Mouse (Mus musculus): ENCODE data around the gene Selenow.

Selenow gene

DNA sequence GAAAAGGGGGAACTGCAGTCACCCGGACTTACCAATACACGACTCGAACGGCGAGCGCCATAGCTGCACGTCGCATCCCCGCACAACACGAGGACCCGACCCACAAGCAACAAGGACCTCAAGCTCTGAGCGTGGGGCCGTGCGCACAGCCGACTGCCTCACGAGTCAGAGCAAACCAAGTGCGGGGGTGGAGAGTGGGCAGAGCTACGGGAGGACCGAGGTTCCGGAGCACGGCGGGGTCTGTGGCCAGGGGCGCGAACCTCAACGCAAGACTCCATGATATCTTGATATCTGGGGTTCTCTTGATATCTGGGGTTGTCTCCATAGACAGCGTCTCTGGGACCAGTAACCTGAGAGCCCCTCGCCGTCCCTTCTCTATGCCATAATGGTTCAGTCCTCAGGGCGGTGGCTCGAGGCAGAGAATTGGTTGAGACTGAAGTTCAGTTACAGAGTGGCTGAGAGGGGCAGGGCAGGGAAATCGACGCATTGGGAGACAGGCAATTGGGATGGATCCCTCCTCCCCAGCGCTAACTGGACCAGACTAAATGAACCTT, at the start of gene Selenow:
TSS of gene Selenow (minus strand) at position 183 of the 554 bp plus-strand sequence.
- DNase-seq (ENCODE audit: low spot score) = peak; percentile 94

DNA sequence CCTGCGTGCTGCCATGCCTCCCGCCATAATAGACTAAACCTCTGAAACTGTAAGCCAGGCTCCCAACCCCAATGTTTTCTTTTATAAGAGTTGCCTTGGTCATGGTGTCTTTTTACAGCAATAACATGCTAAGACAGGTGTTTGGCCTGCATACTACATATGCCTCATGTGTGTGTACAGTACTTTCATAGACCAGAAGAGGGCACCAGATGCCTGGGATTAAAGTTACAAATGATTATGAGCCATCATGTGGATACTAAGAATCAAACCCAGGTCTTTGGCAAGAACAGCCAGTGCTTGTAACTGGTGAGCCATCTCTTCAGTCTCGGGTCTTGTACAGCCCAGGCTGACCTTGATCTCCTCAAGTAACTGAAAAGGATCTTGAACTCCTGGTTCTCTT, 47.5 kb upstream of the Selenow start:
- DNase-seq (ENCODE audit: low spot score) = no peak

DNA sequence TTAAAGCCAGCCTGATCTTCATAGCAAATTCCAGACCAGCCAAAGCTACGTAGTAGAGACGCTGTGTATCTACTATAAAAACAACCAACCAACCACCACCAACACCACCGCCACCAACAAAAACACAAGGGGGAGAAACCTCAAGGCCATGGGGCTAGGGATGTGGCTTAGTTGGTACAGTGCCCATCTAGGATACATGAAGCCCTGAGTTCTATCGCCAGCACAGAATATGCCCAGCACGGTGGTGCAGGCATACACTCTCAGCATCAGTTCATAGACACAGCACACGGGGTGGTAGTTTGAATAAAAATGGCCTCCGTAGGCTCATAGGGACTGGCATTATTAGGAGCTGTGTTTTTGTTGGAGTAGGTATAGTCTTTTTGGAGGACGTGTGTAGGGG, 46.1 kb upstream of the Selenow start:
- no peak for DNase-seq (ENCODE audit: low spot score)

GRCm38 (mm10) chr7:15967312-15967711, 45.1 kb upstream of the Selenow start, which contains the start of gene Ehd2:
Gene Ehd2 (minus strand): TSS chr7:15967567.
- peak; percentile 60 for DNase-seq (ENCODE audit: low spot score)

- no peak for DNase-seq (ENCODE audit: low spot score)
Measured at GRCm38 (mm10) chr7:15966489-15966888, 44.3 kb upstream of the Selenow start.

DNA sequence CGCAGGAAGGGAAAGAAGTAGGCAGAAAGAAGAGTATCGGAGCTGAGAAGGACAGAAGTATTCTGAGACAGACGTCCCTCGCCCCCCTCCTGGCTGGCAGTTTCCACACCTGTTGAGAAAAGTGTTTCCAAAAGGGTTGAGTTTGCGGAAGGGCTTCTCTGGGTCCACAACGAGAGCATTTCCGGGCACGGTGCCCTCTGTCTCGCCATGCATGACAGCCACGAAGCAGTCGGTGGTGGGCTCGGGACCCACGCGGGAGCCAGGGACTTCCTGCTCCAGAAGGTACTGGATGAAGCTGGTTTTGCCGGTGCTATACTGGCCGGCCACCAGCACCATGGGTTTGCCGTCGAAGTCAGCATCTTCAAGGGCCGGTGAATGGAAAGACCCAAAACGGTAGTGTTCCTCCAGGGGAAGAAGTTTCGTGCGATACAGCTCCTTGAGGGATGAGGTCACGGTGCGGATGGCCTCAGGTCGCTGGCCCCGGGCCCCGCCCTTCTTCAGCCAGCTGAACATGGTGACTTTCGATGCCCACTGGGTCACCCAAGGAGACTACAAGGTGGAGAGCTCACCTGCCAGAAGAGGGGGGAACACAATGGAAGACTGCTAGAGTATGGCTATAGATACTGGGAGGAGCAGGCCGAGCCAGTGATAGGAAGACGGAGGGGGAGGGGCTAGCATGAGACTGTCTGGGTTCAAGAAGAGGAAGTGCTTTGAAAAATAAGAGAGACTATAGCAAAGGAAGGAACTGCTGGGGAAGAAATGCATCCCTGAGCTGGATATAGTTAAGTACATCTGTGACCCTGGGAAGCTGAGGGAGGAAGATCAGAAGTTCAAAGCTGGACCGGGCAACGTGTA, 41.8 kb upstream of the Selenow start:
- DNase-seq (ENCODE audit: low spot score) = no peak

GRCm38 (mm10) chr7:15962311-15963288, 40.4 kb upstream of the Selenow start:
- peak; percentile 53 for DNase-seq (ENCODE audit: low spot score)

DNA sequence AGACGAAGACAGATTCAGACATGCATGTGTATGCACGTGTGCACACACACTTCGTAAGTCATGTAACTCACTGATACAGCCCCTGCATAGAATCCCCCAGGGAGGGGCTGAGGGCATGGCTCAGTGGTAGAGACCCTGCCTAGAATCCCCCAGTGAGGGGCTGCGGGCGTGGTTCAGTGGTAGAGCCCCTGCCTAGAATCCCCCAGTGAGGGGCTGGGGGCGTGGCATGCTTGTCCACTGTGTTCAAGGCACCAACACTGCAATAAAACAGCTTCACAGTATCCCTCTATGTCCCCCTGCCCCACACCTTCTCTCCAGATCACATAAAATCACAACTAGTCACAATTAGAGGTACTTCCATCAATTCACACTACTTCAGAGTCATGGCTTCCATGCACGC, 39.6 kb upstream of the Selenow start:
- DNase-seq (ENCODE audit: low spot score) = no peak

DNA sequence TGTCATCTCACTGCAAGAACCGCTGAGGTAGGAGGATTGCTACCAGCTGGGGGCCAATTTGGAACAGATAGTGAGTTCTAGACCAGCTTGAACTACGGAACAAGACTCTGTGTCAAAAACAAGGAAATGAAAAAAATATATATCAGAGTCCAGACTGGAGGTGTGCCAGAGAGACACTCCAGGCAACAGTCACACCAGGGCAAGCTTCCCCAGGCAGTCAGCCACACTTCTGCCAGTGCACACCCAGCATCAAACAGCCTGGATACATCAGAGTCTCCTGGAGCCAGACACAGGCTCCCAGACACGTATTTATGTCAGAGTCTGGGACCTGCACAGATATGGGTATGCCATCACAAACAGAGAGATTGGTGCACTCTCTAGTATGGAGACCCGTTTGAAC, 39.0 kb upstream of the Selenow start:
- DNase-seq (ENCODE audit: low spot score) = no peak

- DNase-seq (ENCODE audit: low spot score) = no peak
Measured at GRCm38 (mm10) chr7:15960691-15961090, 38.5 kb upstream of the Selenow start.

DNA sequence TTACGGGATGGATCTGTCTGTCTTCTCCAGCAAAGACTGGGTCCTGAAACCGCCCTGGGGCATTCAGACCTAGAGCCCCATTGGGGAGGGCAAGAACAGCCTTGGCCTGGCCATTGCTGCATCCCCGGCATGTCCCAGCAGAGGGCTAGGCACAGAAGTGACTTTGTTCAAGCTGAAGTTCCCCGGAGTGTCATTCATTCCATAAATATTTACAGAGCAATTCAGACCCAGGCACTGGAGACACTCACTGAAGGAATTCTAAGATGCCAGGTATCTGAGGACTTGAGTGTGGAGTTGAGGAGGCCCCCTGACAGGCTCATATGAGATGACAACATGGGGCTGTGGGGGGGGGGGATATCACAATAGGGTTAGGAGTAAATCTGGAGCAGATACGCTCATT, 33.9 kb upstream of the Selenow start:
- DNase-seq (ENCODE audit: low spot score) = no peak

- no peak for DNase-seq (ENCODE audit: low spot score)
Measured at GRCm38 (mm10) chr7:15955509-15955908, 33.3 kb upstream of the Selenow start.

DNA sequence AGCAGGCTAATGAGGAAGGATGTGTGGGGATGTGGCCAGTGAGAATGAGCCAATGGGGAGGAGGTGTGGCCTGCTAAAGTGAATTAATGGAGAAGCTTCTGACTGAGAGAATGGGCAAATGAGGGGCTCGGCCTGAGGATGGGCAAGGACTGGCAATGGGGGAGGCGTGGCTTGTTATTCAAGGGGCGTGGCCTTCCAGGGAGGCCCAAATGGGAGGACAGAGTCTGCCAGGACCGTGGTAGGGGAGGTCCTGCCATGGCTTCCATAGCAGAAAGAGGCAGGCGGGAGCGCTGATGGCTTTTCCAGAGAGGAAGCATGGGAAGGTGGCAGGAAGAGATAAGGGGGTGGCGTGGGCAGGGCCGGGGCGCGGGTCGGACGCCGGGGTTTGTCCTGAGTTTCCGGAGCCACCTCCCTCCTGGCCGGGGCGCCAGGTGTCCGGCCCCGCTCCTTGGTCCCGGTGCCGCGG, 32.8 kb upstream of the Selenow start:
- no peak for DNase-seq (ENCODE audit: low spot score)

- DNase-seq (ENCODE audit: low spot score) = no peak
Measured at GRCm38 (mm10) chr7:15954436-15954835, 32.2 kb upstream of the Selenow start.

GRCm38 (mm10) chr7:15953307-15954074, 31.3 kb upstream of the Selenow start:
- no peak for DNase-seq (ENCODE audit: low spot score)

GRCm38 (mm10) chr7:15952416-15952815, 30.2 kb upstream of the Selenow start:
- no peak for DNase-seq (ENCODE audit: low spot score)

- no peak for DNase-seq (ENCODE audit: low spot score)
Measured at GRCm38 (mm10) chr7:15950008-15950407, 27.8 kb upstream of the Selenow start.

DNA sequence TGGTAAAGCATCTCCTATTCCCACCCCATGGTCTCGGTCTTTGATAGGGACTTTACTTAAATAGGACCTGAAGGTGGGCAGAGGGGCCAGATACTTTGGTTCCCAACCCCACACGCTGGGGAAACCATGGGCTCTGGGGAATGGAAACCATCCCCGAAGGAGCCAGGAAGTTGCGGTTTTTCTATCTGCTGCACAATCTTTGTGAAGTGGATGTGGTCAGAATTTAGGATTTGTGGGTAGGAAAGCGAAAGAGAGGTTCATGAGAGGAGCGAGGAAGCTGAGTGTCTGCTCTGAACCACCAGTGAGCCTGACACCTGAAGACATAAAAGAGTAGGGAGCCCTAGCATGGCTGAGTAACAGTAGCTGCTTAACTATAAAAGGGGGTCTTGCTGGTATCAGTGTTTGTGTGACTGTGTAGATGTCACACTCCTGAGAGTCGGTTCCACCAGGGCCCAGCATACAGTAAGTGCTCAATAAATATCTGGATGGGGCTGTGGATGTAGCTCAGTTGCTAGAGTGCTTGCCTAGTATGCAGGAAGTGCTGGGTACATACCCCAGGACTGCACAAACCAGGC, 27.1 kb upstream of the Selenow start:
- DNase-seq (ENCODE audit: low spot score) = no peak

DNA sequence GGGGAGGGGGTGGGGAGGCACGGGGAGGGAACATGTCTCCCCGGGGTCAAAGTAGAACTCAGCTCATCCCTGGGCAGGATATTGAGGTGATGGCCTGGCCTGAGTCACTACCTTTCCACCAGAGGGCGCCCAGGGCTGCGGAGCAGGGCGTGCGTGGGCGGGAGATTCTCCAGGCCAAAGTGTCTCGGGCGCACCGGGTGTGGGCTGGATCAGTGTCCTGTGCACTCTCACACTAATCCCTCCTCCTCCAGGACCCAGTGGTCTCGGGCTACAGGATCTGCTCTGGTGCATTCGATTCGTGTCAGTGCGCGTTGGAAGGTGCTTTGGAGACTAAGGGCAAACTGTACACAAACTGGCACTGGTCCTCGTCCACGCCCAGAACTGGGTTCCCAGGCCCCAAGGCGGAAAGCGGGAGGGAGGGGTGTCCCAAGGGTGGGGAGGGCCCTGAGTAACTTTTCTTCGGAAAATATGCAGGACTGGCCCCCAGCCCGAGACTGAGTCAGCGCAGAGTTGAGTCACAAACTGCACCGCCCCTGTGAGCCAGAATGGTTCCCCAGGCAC, 26.3 kb upstream of the Selenow start:
- peak; percentile 79 for DNase-seq (ENCODE audit: low spot score)

DNA sequence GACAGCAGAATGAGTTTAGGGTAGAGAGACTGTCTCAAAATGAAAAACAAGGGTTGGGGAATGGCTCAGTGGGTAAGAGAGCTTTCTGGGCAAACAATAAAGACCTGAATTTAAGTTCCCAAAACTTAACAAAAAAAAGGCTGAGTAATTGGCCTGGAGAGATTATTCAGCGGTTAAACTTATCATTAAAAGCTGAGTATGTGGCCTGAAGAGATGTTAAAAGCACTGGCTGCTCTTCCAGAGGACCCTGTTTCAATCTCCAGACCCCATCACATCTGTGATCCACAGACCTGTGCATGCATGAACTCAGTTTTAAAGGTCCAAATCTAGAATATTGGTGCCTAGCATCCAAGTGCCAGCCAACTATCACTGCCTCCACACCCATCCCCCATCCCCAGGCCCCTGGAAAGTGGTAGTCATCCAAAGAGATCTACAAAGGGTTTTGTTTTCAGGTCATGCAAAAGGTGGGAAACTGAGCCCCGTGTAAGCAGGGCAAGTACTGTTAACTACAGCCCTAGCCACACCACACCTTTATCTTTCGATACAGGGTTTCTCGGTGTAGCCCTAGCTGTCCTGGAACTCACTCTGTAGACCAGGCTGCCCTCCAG, 25.6 kb upstream of the Selenow start:
- DNase-seq (ENCODE audit: low spot score) = no peak
